In genomic region chr13:60126338-60126737, GRCm38 (mm10) we compare ENCODE assay signal across 13 mouse cellular contexts. TPM values are rescaled to one million over a fixed set of nuclear protein-coding genes. Genes with fewer than 3 reads are reported as not detected.
DNase-seq lines count a peak whose midpoint lies in the region; ATAC-seq and TF ChIP-seq lines count a peak whose summit lies in the region.
"Had no signal": no experiment of that assay in that cellular context is flagged by ENCODE, and none has a peak within 500 bp of the region (broad histone marks: within the 10 kb centered on the region; RNA-seq: fewer than 3 reads in every experiment).

No protein-coding gene starts in this region.

- H3K9ac ChIP-seq in intestine, embryonic 14.5 days (ENCODE audit: low read length): no peak overlapping the region
- H3K9ac ChIP-seq in intestine, postnatal 0 days (ENCODE audit: low read depth, low read length): no peak overlapping the region
- no peak overlapping the region for H3K9ac ChIP-seq in forebrain, embryonic 15.5 days (replicated peaks)
- no peak overlapping the region for H3K9ac ChIP-seq in limb, embryonic 12.5 days (replicated peaks)
- no peak overlapping the region for H3K9ac ChIP-seq in neural tube, embryonic 12.5 days
- H3K9ac ChIP-seq: liver, embryonic 12.5 days had no signal

- no peaks in the 10 kb centered on the region for H3K36me3 ChIP-seq in intestine, embryonic 14.5 days (ENCODE audit: control insufficient read depth, insufficient read depth, low read length)
- no peaks in the 10 kb centered on the region for H3K36me3 ChIP-seq in intestine, postnatal 0 days (ENCODE audit: control insufficient read depth, insufficient read depth)
- no peaks in the 10 kb centered on the region for H3K36me3 ChIP-seq in forebrain, embryonic 15.5 days
- H3K36me3 ChIP-seq in limb, embryonic 12.5 days: no peaks in the 10 kb centered on the region
- no peaks in the 10 kb centered on the region for H3K36me3 ChIP-seq in neural tube, embryonic 12.5 days
- H3K36me3 ChIP-seq: liver, embryonic 12.5 days had no signal

- no peak for TF ChIP-seq CTCF in intestine, postnatal 0 days (IDR thresholded peaks at IDR 0.05; ENCODE audit: low read depth)

- no peak overlapping the region for H3K4me3 ChIP-seq in intestine, embryonic 14.5 days (ENCODE audit: low read depth, low read length)
- no peak overlapping the region for H3K4me3 ChIP-seq in intestine, postnatal 0 days (ENCODE audit: low read depth, low read length)
- peak overlapping the region; percentile 16; the same call in 1 of the 2 replicates for H3K4me3 ChIP-seq in forebrain, embryonic 15.5 days
- no peak overlapping the region for H3K4me3 ChIP-seq in limb, embryonic 12.5 days (replicated peaks)
- 0 out of 2 replicates have a peak overlapping the region, but pooled peaks have one; percentile 1 for H3K4me3 ChIP-seq in neural tube, embryonic 12.5 days
- H3K4me3 ChIP-seq: liver, embryonic 12.5 days; myocyte had no signal

- no peaks in the 10 kb centered on the region for H3K9me3 ChIP-seq in intestine, embryonic 14.5 days (ENCODE audit: control insufficient read depth, low read length)
- no peaks in the 10 kb centered on the region for H3K9me3 ChIP-seq in intestine, postnatal 0 days (ENCODE audit: control insufficient read depth)
- H3K9me3 ChIP-seq in forebrain, embryonic 15.5 days: no peaks in the 10 kb centered on the region
- peaks cover 5% of the 10 kb centered on the region; the same call in 1 of the 2 replicates for H3K9me3 ChIP-seq in limb, embryonic 12.5 days
- H3K9me3 ChIP-seq in neural tube, embryonic 12.5 days: 0 out of 2 replicates have a peak, but pooled peaks cover 4% of the 10 kb centered on the region
- H3K9me3 ChIP-seq: liver, embryonic 12.5 days had no signal

- H3K4me1 ChIP-seq in intestine, embryonic 14.5 days (replicated peaks; ENCODE audit: control insufficient read depth, insufficient read depth, low read length): peaks cover 15% of the 10 kb centered on the region
- no peaks in the 10 kb centered on the region for H3K4me1 ChIP-seq in intestine, postnatal 0 days (replicated peaks; ENCODE audit: control insufficient read depth, insufficient read depth, low read length)
- H3K4me1 ChIP-seq in forebrain, embryonic 15.5 days: peaks cover 53% of the 10 kb centered on the region
- H3K4me1 ChIP-seq in limb, embryonic 12.5 days (replicated peaks): peaks cover 46% of the 10 kb centered on the region
- H3K4me1 ChIP-seq in neural tube, embryonic 12.5 days: peaks cover 62% of the 10 kb centered on the region
- H3K4me1 ChIP-seq: liver, embryonic 12.5 days had no signal

- ATAC-seq in intestine, embryonic 14.5 days (replicated peaks; ENCODE audit: low FRiP score, low TSS enrichment, low read depth): no peak
- no peak for ATAC-seq in intestine, postnatal 0 days
- 0 out of 2 replicates have a peak, but pooled peaks have one; percentile 17 for ATAC-seq in forebrain, embryonic 15.5 days (replicated peaks)
- no peak for ATAC-seq in limb, embryonic 12.5 days (ENCODE audit: insufficient number of reproducible peaks, insufficient read depth, low FRiP score, low TSS enrichment, low read depth)
- ATAC-seq in neural tube, embryonic 12.5 days (ENCODE audit: low FRiP score, low read depth): peak; percentile 54
- ATAC-seq: liver, embryonic 12.5 days had no signal

- WGBS in intestine, embryonic 14.5 days: 53% methylated on average over 19 of the region's 19 CpGs
- WGBS in intestine, postnatal 0 days: 69% methylated on average over 19 of the region's 19 CpGs
- 45% methylated on average over 19 of the region's 19 CpGs for WGBS in forebrain, embryonic 15.5 days
- WGBS in limb, embryonic 12.5 days: 51% methylated on average over 19 of the region's 19 CpGs
- WGBS in neural tube, embryonic 12.5 days: 30% methylated on average over 19 of the region's 19 CpGs

- 0 out of 2 replicates have a peak overlapping the region, but pooled peaks have one; percentile 3 for H3K4me2 ChIP-seq in intestine, embryonic 14.5 days (ENCODE audit: low read length)
- no peak overlapping the region for H3K4me2 ChIP-seq in intestine, postnatal 0 days (replicated peaks; ENCODE audit: low read depth)
- peak overlapping the region; percentile 33 for H3K4me2 ChIP-seq in forebrain, embryonic 15.5 days (replicated peaks)
- H3K4me2 ChIP-seq in limb, embryonic 12.5 days: peak overlapping the region; percentile 37
- H3K4me2 ChIP-seq in neural tube, embryonic 12.5 days (replicated peaks): peak overlapping the region; percentile 55
- H3K4me2 ChIP-seq: liver, embryonic 12.5 days had no signal

- no peaks in the 10 kb centered on the region for H3K27me3 ChIP-seq in intestine, embryonic 14.5 days (replicated peaks; ENCODE audit: control insufficient read depth, insufficient read depth, low read length)
- no peaks in the 10 kb centered on the region for H3K27me3 ChIP-seq in intestine, postnatal 0 days (replicated peaks; ENCODE audit: control insufficient read depth, insufficient read depth, low read length)
- H3K27me3 ChIP-seq in forebrain, embryonic 15.5 days: no peaks in the 10 kb centered on the region
- peaks cover 17% of the 10 kb centered on the region; the same call in 1 of the 2 replicates for H3K27me3 ChIP-seq in limb, embryonic 12.5 days
- no peaks in the 10 kb centered on the region; the same call in 1 of the 2 replicates for H3K27me3 ChIP-seq in neural tube, embryonic 12.5 days (replicated peaks)

- H3K27ac ChIP-seq in intestine, embryonic 14.5 days (ENCODE audit: low read depth): no peak overlapping the region
- no peak overlapping the region for H3K27ac ChIP-seq in intestine, postnatal 0 days (ENCODE audit: low read depth, low read length)
- H3K27ac ChIP-seq in forebrain, embryonic 15.5 days (replicated peaks): peak overlapping the region; percentile 62
- H3K27ac ChIP-seq in limb, embryonic 12.5 days: no peak overlapping the region
- H3K27ac ChIP-seq in neural tube, embryonic 12.5 days: no peak overlapping the region
- H3K27ac ChIP-seq: liver, embryonic 12.5 days had no signal

- no peak for DNase-seq in intestine, embryonic 14.5 days (ENCODE audit: low spot score)
- no peak for DNase-seq in cerebellum, postnatal 14 days
- DNase-seq in lung, adult 18-20 months: no peak
- no peak for DNase-seq in lung, postnatal 10 days
- DNase-seq: cerebellum, adult 9-11 months; kidney, adult 2 months; lung, postnatal 36 days had no signal

RNA-seq across cellular contexts. Expression of gene Gas1, which starts 50.8 kb away (rescaled TPM):
- polyA plus RNA-seq in intestine, embryonic 14.5 days (2014; fragmentation: Nextera tagmentation; extraction: Ambion mirVana): 116 and 120 TPM in 2 replicates
- polyA plus RNA-seq in intestine, postnatal 0 days (2015; fragmentation: Nextera tagmentation; extraction: Ambion mirVana): 41.5 and 44.4 TPM in 2 replicates
- 37.8 and 44.9 TPM in 2 replicates for polyA plus RNA-seq in forebrain, embryonic 15.5 days (2015; fragmentation: Nextera tagmentation; extraction: Ambion mirVana)
- 318 and 346 TPM in 2 replicates for polyA plus RNA-seq in limb, embryonic 12.5 days (2016; fragmentation: Nextera tagmentation; extraction: Ambion mirVana)
- 153 and 168 TPM in 2 replicates for polyA plus RNA-seq in neural tube, embryonic 12.5 days (2016; fragmentation: Nextera tagmentation; extraction: Ambion mirVana)

Comparison
In these comparisons a context has a peak if more than half of its experiments do, and no peak if none do; other contexts are left out.
1. ATAC-seq: peak in forebrain, embryonic 15.5 days (single experiment) and neural tube, embryonic 12.5 days (single experiment); none in intestine, embryonic 14.5 days (single experiment), intestine, postnatal 0 days (single experiment) and limb, embryonic 12.5 days (single experiment).
2. H3K4me3 ChIP-seq: peak in forebrain, embryonic 15.5 days (single experiment) and neural tube, embryonic 12.5 days (single experiment); none in intestine, embryonic 14.5 days (single experiment), intestine, postnatal 0 days (single experiment) and limb, embryonic 12.5 days (single experiment).